Mouse (Mus musculus) erythroblast, adult 5-6 weeks (primary cell): ENCODE results near the gene Naip2. TPM values are rescaled to one million over a fixed set of nuclear protein-coding genes. Genes with fewer than 3 reads are reported as not detected.

Source experiments
- ATAC-seq: replicated peaks from 2 replicates; pipeline ENCODE4 v1.8.0; 2016; ENCODE audit warnings: moderate number of reproducible peaks, mild to moderate bottlenecking, moderate TSS enrichment, inconsistent platforms; ENCODE audit not compliant: poor library complexity, low FRiP score, severe bottlenecking
- total RNA-seq, 2 experiments: library from RNA; stranded (forward) in 1 of 2; stranded (reverse) in 1 of 2; fragments of 150-400 nt in 1 of 2; fragments of 200-764, 138-1000 nt in 1 of 2; gene quantifications; 2 replicates each; pipeline versions ENCODE4 v1.2.3 to v1.2.4; 2015 to 2017; ENCODE audit warnings: low replicate concordance in 2 of 2

Gene Naip2
- total RNA-seq, 2 experiments from 2014 or later, result 12.7 to 13.5 TPM

GRCm38 (mm10) chr13:100123970-100124369, 77.9 kb downstream of the Naip2 start:
- ATAC-seq, result no peak

GRCm38 (mm10) chr13:100112218-100112972, 89.5 kb downstream of the Naip2 start:
- ATAC-seq, result no peak

GRCm38 (mm10) chr13:100107652-100108472, 94.0 kb downstream of the Naip2 start, which contains the start of gene Serf1:
TSS of gene Serf1 (plus strand) at chr13:100108012.
- no peak for ATAC-seq

- peak; percentile 91 for ATAC-seq
Measured at GRCm38 (mm10) chr13:100103748-100104254, 98.1 kb downstream of the Naip2 start, which contains the start of gene Bdp1. TSS of gene Bdp1 (minus strand) at chr13:100104070.

- peak; percentile 40 for ATAC-seq
Measured at GRCm38 (mm10) chr13:100103052-100103658, 98.7 kb downstream of the Naip2 start.

GRCm38 (mm10) chr13:100098808-100099207, 103.1 kb downstream of the Naip2 start:
- ATAC-seq, result no peak

Other genes starting within 250 kb of the Naip2 start
- gene Mccc2, start 186.5 kb downstream of the Naip2 start, total RNA-seq (2015; ENCODE audit: low replicate concordance), result 2.9 and 6.0 TPM in 2 replicates
- 2.0 and 2.4 TPM in 2 replicates for gene Mccc2, start 186.5 kb downstream of the Naip2 start, total RNA-seq (2017; ENCODE audit: low replicate concordance)
- gene Bdp1, start 98.0 kb downstream of the Naip2 start, total RNA-seq (2015; ENCODE audit: low replicate concordance), result 12.3 and 30.1 TPM in 2 replicates
- 21.9 and 26.1 TPM in 2 replicates for gene Bdp1, start 98.0 kb downstream of the Naip2 start, total RNA-seq (2017; ENCODE audit: low replicate concordance)
- gene Serf1, start 94.1 kb downstream of the Naip2 start, total RNA-seq (2015; ENCODE audit: low replicate concordance), result 1.3 and 10.2 TPM in 2 replicates
- 4.9 and 10.2 TPM in 2 replicates for gene Serf1, start 94.1 kb downstream of the Naip2 start, total RNA-seq (2017; ENCODE audit: low replicate concordance)
- gene Smn1, start 77.2 kb downstream of the Naip2 start, total RNA-seq (2015; ENCODE audit: low replicate concordance), result 15.9 and 19.4 TPM in 2 replicates
- gene Smn1, start 77.2 kb downstream of the Naip2 start, total RNA-seq (2017; ENCODE audit: low replicate concordance), result 7.8 and 14.7 TPM in 2 replicates
- 1.7 and 8.3 TPM in 2 replicates for gene Naip5, start 44.2 kb upstream of the Naip2 start, total RNA-seq (2015; ENCODE audit: low replicate concordance)
- gene Naip5, start 44.2 kb upstream of the Naip2 start, total RNA-seq (2017; ENCODE audit: low replicate concordance), result 5.2 and 6.2 TPM in 2 replicates
- 4.8 and 8.8 TPM in 2 replicates for gene Naip6, start 115.6 kb upstream of the Naip2 start, total RNA-seq (2015; ENCODE audit: low replicate concordance)
- gene Naip6, start 115.6 kb upstream of the Naip2 start, total RNA-seq (2017; ENCODE audit: low replicate concordance), result 2.5 and 4.3 TPM in 2 replicates